ENCODE assay signal across 14 mouse cellular contexts in genomic region chr10:56793074-56793473, GRCm38 (mm10).
DNase-seq lines count a peak whose midpoint lies in the region; ATAC-seq and TF ChIP-seq lines count a peak whose summit lies in the region.
"Had no signal": no experiment of that assay in that cellular context is flagged by ENCODE, and none has a peak within 500 bp of the region (broad histone marks: within the 10 kb centered on the region; RNA-seq: fewer than 3 reads in every experiment).

No protein-coding gene starts in this region.

- TF ChIP-seq EP300 in liver, postnatal 0 days (IDR thresholded peaks at IDR 0.05; ENCODE audit: low read depth), result no peak

- DNase-seq in liver, postnatal 0 days, result no peak
- no peak for DNase-seq in liver, embryonic 11.5 days (ENCODE audit: low spot score)
- peak; percentile 8 for DNase-seq in fat pad, adult 2 months (ENCODE audit: extremely low read depth, low read depth, low spot score)
- peak; percentile 6 for DNase-seq in kidney, postnatal 10 days
- DNase-seq in layer of hippocampus, postnatal 14 days (ENCODE audit: low spot score in 2 of 2), result no peak
- DNase-seq in urinary bladder, postnatal 4 days (ENCODE audit: low spot score in 2 of 2), result no peak
- DNase-seq: cerebellum, postnatal 14 days; gastrocnemius, postnatal 10 days; right cerebral cortex, postnatal 14 days had no signal

- H3K4me3 ChIP-seq in liver, postnatal 0 days (ENCODE audit: low read depth, low read length), result no peak overlapping the region
- H3K4me3 ChIP-seq in liver, embryonic 11.5 days (ENCODE audit: low read depth, low read length), result no peak overlapping the region
- H3K4me3 ChIP-seq in stomach, embryonic 15.5 days (replicated peaks), result no peak overlapping the region
- H3K4me3 ChIP-seq: embryonic facial prominence, embryonic 12.5 days; heart, embryonic 13.5 days; hindbrain, embryonic 15.5 days; limb, embryonic 12.5 days had no signal

- no peak overlapping the region for H3K27ac ChIP-seq in liver, postnatal 0 days (ENCODE audit: low read depth)
- no peak overlapping the region for H3K27ac ChIP-seq in liver, embryonic 11.5 days (ENCODE audit: low read depth, low read length)
- H3K27ac ChIP-seq in stomach, embryonic 15.5 days, result no peak overlapping the region
- H3K27ac ChIP-seq: embryonic facial prominence, embryonic 12.5 days; heart, embryonic 13.5 days; hindbrain, embryonic 15.5 days; limb, embryonic 12.5 days had no signal

- H3K9ac ChIP-seq in liver, postnatal 0 days (replicated peaks), result no peak overlapping the region
- H3K9ac ChIP-seq in liver, embryonic 11.5 days (ENCODE audit: low read depth, low read length), result no peak overlapping the region
- no peak overlapping the region for H3K9ac ChIP-seq in stomach, embryonic 15.5 days
- H3K9ac ChIP-seq: embryonic facial prominence, embryonic 12.5 days; heart, embryonic 13.5 days; hindbrain, embryonic 15.5 days; limb, embryonic 12.5 days had no signal

- H3K4me1 ChIP-seq in liver, postnatal 0 days (ENCODE audit: insufficient read depth), result no peaks in the 10 kb centered on the region
- H3K4me1 ChIP-seq in liver, embryonic 11.5 days (replicated peaks; ENCODE audit: control insufficient read depth, insufficient read depth, low read length), result no peaks in the 10 kb centered on the region
- no peaks in the 10 kb centered on the region for H3K4me1 ChIP-seq in stomach, embryonic 15.5 days
- H3K4me1 ChIP-seq: embryonic facial prominence, embryonic 12.5 days; heart, embryonic 13.5 days; hindbrain, embryonic 15.5 days had no signal

- ATAC-seq in liver, postnatal 0 days, result peak; percentile 29; the same call in 1 of the 2 replicates
- no peak for ATAC-seq in liver, embryonic 11.5 days (replicated peaks; ENCODE audit: low FRiP score)
- ATAC-seq in stomach, embryonic 15.5 days (ENCODE audit: insufficient read depth, low FRiP score, low read depth), result 0 out of 2 replicates have a peak, but pooled peaks have one; percentile 27

- WGBS in liver, postnatal 0 days (ENCODE audit: insufficient replicate concordance), result 34% methylated on average over 8 of the region's 8 CpGs
- 61% methylated on average over 8 of the region's 8 CpGs for WGBS in liver, embryonic 11.5 days
- 37% methylated on average over 8 of the region's 8 CpGs for WGBS in stomach, embryonic 15.5 days

- no peaks in the 10 kb centered on the region for H3K9me3 ChIP-seq in liver, postnatal 0 days (ENCODE audit: low read length)
- H3K9me3 ChIP-seq in liver, embryonic 11.5 days (ENCODE audit: control insufficient read depth, low read length), result no peaks in the 10 kb centered on the region
- no peaks in the 10 kb centered on the region for H3K9me3 ChIP-seq in stomach, embryonic 15.5 days
- H3K9me3 ChIP-seq: embryonic facial prominence, embryonic 12.5 days; heart, embryonic 13.5 days; hindbrain, embryonic 15.5 days; limb, embryonic 12.5 days had no signal

- no peaks in the 10 kb centered on the region for H3K36me3 ChIP-seq in liver, postnatal 0 days (replicated peaks; ENCODE audit: insufficient read depth, low read length)
- H3K36me3 ChIP-seq in liver, embryonic 11.5 days (ENCODE audit: control insufficient read depth, insufficient read depth, low read length), result no peaks in the 10 kb centered on the region
- H3K36me3 ChIP-seq in stomach, embryonic 15.5 days, result no peaks in the 10 kb centered on the region
- H3K36me3 ChIP-seq: embryonic facial prominence, embryonic 12.5 days; heart, embryonic 13.5 days; hindbrain, embryonic 15.5 days; limb, embryonic 12.5 days had no signal

- H3K27me3 ChIP-seq in liver, postnatal 0 days (ENCODE audit: insufficient read depth, low read length), result no peaks in the 10 kb centered on the region
- H3K27me3 ChIP-seq in liver, embryonic 11.5 days (replicated peaks; ENCODE audit: control insufficient read depth, insufficient read depth, low read length), result no peaks in the 10 kb centered on the region
- no peaks in the 10 kb centered on the region for H3K27me3 ChIP-seq in stomach, embryonic 15.5 days (replicated peaks)
- H3K27me3 ChIP-seq: embryonic facial prominence, embryonic 12.5 days; heart, embryonic 13.5 days; hindbrain, embryonic 15.5 days; limb, embryonic 12.5 days had no signal

- no peak for TF ChIP-seq CTCF in liver, postnatal 0 days (IDR thresholded peaks at IDR 0.05; ENCODE audit: low read depth)

- no peak overlapping the region for H3K4me2 ChIP-seq in liver, postnatal 0 days (ENCODE audit: low read depth, low read length)
- H3K4me2 ChIP-seq in liver, embryonic 11.5 days, result no peak overlapping the region
- no peak overlapping the region for H3K4me2 ChIP-seq in stomach, embryonic 15.5 days
- H3K4me2 ChIP-seq: embryonic facial prominence, embryonic 12.5 days; heart, embryonic 13.5 days; hindbrain, embryonic 15.5 days; limb, embryonic 12.5 days had no signal

Comparison
In these comparisons a context has a peak if more than half of its experiments do, and no peak if none do; other contexts are left out.
1. DNase-seq: peak in fat pad, adult 2 months (single experiment) and kidney, postnatal 10 days (single experiment); none in liver, postnatal 0 days (single experiment), liver, embryonic 11.5 days (single experiment), layer of hippocampus, postnatal 14 days (0 of 2) and urinary bladder, postnatal 4 days (0 of 2).